In the genomic region with DNA sequence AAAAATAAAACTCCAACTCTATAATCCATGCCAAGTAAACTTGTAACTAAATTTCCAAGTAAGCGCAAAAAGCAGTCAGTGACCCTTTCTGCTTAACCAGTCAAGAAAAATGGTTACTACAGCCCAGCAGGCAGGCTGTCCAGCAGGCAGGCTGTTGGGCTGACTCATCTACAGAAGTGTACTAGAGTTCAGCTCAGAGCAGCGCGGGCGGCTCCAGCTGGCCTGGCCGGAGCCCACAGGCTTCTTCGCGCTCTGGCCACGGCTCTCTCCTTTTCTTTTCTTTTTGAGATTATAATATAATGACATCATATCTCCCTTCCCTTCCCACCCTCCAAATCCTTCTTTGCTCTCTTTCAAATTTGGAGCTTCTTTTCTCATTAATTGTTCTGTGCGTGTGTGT, we compare ENCODE assay signal across 17 mouse cellular contexts. TPM values are rescaled to one million over a fixed set of nuclear protein-coding genes. Genes with fewer than 3 reads are reported as not detected.
DNase-seq lines count a peak whose midpoint lies in the region; ATAC-seq and TF ChIP-seq lines count a peak whose summit lies in the region.
"Had no signal": no experiment of that assay in that cellular context is flagged by ENCODE, and none has a peak within 500 bp of the region (broad histone marks: within the 10 kb centered on the region; RNA-seq: fewer than 3 reads in every experiment).

No protein-coding gene starts in this region.

- TF ChIP-seq CTCF in heart, adult 2 months (IDR thresholded peaks at IDR 0.05): no peak

- no peak overlapping the region for H3K27ac ChIP-seq in heart, adult 2 months
- H3K27ac ChIP-seq in heart, embryonic 12.5 days (ENCODE audit: poor library complexity, severe bottlenecking): no peak overlapping the region
- no peak overlapping the region for H3K27ac ChIP-seq in limb, embryonic 10.5 days
- H3K27ac ChIP-seq: forebrain, embryonic 13.5 days; hindbrain, embryonic 10.5 days had no signal

- no peak overlapping the region for H3K9ac ChIP-seq in heart, adult 2 months (ENCODE audit: low read depth, low read length)
- H3K9ac ChIP-seq in heart, embryonic 12.5 days: no peak overlapping the region
- H3K9ac ChIP-seq: forebrain, embryonic 13.5 days; liver, postnatal 0 days had no signal

- no peaks in the 10 kb centered on the region for H3K36me3 ChIP-seq in heart, adult 2 months (ENCODE audit: control insufficient read depth, insufficient read depth, low read length)
- no peaks in the 10 kb centered on the region for H3K36me3 ChIP-seq in heart, embryonic 12.5 days
- H3K36me3 ChIP-seq in limb, embryonic 10.5 days: no peaks in the 10 kb centered on the region
- H3K36me3 ChIP-seq: hindbrain, embryonic 10.5 days had no signal

- H3K4me3 ChIP-seq in heart, adult 2 months: no peak overlapping the region
- H3K4me3 ChIP-seq in heart, embryonic 12.5 days: no peak overlapping the region
- H3K4me3 ChIP-seq in limb, embryonic 10.5 days: no peak overlapping the region
- H3K4me3 ChIP-seq: forebrain, embryonic 13.5 days; hindbrain, embryonic 10.5 days had no signal

- H3K27me3 ChIP-seq in heart, adult 2 months (ENCODE audit: control insufficient read depth, insufficient read depth, low read length): no peaks in the 10 kb centered on the region
- no peaks in the 10 kb centered on the region for H3K27me3 ChIP-seq in heart, embryonic 12.5 days (replicated peaks)
- no peaks in the 10 kb centered on the region for H3K27me3 ChIP-seq in limb, embryonic 10.5 days (ENCODE audit: low read depth, poor library complexity, severe bottlenecking)
- H3K27me3 ChIP-seq: forebrain, embryonic 13.5 days had no signal

- no peak for TF ChIP-seq EP300 in heart, adult 2 months (IDR thresholded peaks at IDR 0.05; ENCODE audit: insufficient read depth, low read depth, low read length)

- no peak overlapping the region for H3K4me2 ChIP-seq in heart, embryonic 12.5 days
- H3K4me2 ChIP-seq: forebrain, embryonic 13.5 days had no signal

- ATAC-seq in heart, embryonic 12.5 days (ENCODE audit: insufficient number of reproducible peaks, low FRiP score): no peak
- ATAC-seq: forebrain, embryonic 13.5 days; liver, postnatal 0 days had no signal

- H3K9me3 ChIP-seq in heart, embryonic 12.5 days (replicated peaks): no peaks in the 10 kb centered on the region
- H3K9me3 ChIP-seq in limb, embryonic 10.5 days (replicated peaks): no peaks in the 10 kb centered on the region
- H3K9me3 ChIP-seq: forebrain, embryonic 13.5 days; hindbrain, embryonic 10.5 days had no signal

- no peaks in the 10 kb centered on the region for H3K79me2 ChIP-seq in heart, adult 2 months (replicated peaks; ENCODE audit: control insufficient read depth, insufficient read depth, low read length)

- DNase-seq in heart, adult 2 months: peak; percentile 42 to 46
- DNase-seq in urinary bladder, adult 18-20 months (ENCODE audit: low spot score in 2 of 2): peak; percentile 6 to 39
- no peak for DNase-seq in urinary bladder, postnatal 10 days (ENCODE audit: low spot score)
- peak; percentile 13 to 30 for DNase-seq in heart, postnatal 36 days
- no peak for DNase-seq in layer of hippocampus, adult 11-12 months (ENCODE audit: low spot score)
- DNase-seq in right cerebral cortex, postnatal 25 days: no peak
- no peak for DNase-seq in limb, embryonic 10.5 days (ENCODE audit: low spot score)
- DNase-seq: cerebellum, adult 11 months; liver, postnatal 0 days; thymus, postnatal 36 days had no signal

- intact Hi-C loops in heart, adult 2 months (cut with DNase I): no loop called here
- intact Hi-C loops in heart, postnatal 36 days (cut with DNase I): no loop called here

- H3K4me1 ChIP-seq in heart, adult 2 months (ENCODE audit: control insufficient read depth, insufficient read depth, low read length): no peaks in the 10 kb centered on the region
- no peaks in the 10 kb centered on the region for H3K4me1 ChIP-seq in heart, embryonic 12.5 days (replicated peaks)
- H3K4me1 ChIP-seq in limb, embryonic 10.5 days: no peaks in the 10 kb centered on the region
- H3K4me1 ChIP-seq: forebrain, embryonic 13.5 days; hindbrain, embryonic 10.5 days had no signal

- no peak for TF ChIP-seq POLR2A in heart, adult 2 months (IDR thresholded peaks at IDR 0.05; ENCODE audit: insufficient read depth, low read depth, low read length)

- 71% methylated on average over 9 of the region's 9 CpGs for WGBS in heart, adult 2 months
- WGBS in heart, embryonic 12.5 days: 77% methylated on average over 9 of the region's 9 CpGs
- WGBS in limb, embryonic 10.5 days: 89% methylated on average over 9 of the region's 9 CpGs

RNA-seq across cellular contexts. Expression of gene Zp3r, which starts 40.8 kb away (rescaled TPM):
- total RNA-seq in heart, adult 2 months (2021): not detected
- polyA plus RNA-seq in heart, adult 2 months (2012; rRNA removed): not detected in 2 replicates
- not detected in 2 replicates for polyA plus RNA-seq in heart, embryonic 12.5 days (2016; fragmentation: Nextera tagmentation; extraction: Ambion mirVana)
- not detected for total RNA-seq in heart, postnatal 36 days (2021)
- polyA plus RNA-seq in limb, embryonic 10.5 days (2016; fragmentation: Nextera tagmentation; extraction: Ambion mirVana): not detected in 2 replicates
- total RNA-seq: left cerebral cortex, postnatal 36 days; midbrain, postnatal 0 days had no signal
- polyA plus RNA-seq: embryonic facial prominence, embryonic 11.5 days; forebrain, embryonic 13.5 days; hindbrain, embryonic 10.5 days; liver, postnatal 0 days; midbrain, postnatal 0 days; spleen, adult 2 months had no signal

Comparison
In these comparisons a context has a peak if more than half of its experiments do, and no peak if none do; other contexts are left out.
1. DNase-seq: peak in heart, adult 2 months (2 of 2), urinary bladder, adult 18-20 months (2 of 2) and heart, postnatal 36 days (2 of 2); none in urinary bladder, postnatal 10 days (single experiment), layer of hippocampus, adult 11-12 months (single experiment), right cerebral cortex, postnatal 25 days (single experiment) and limb, embryonic 10.5 days (single experiment).